Mouse (Mus musculus) cerebellum, adult 2 months (tissue): ENCODE measurements around the gene Pla2g10.
"Not testable (repeated sequence)": the region's sequence is repeated elsewhere in the genome, so short reads cannot be mapped to it uniquely, and the experiment has no call there.

Source experiments
- CTCF ChIP-seq: fragments of 200-500 bp; IDR thresholded peaks from 2 replicates; pipeline ENCODE4 v1.5.1; 2011; ENCODE audit warnings: low read depth, mild to moderate bottlenecking, control low read depth, low read length, moderate library complexity, borderline replicate concordance; ENCODE audit not compliant: insufficient read depth
- POLR2A ChIP-seq: fragments of 200-500 bp; IDR thresholded peaks from 2 replicates; pipeline ENCODE4 v1.6.1; 2011; ENCODE audit warnings: low read length, control low read depth, borderline replicate concordance; ENCODE audit not compliant: insufficient read depth

DNA sequence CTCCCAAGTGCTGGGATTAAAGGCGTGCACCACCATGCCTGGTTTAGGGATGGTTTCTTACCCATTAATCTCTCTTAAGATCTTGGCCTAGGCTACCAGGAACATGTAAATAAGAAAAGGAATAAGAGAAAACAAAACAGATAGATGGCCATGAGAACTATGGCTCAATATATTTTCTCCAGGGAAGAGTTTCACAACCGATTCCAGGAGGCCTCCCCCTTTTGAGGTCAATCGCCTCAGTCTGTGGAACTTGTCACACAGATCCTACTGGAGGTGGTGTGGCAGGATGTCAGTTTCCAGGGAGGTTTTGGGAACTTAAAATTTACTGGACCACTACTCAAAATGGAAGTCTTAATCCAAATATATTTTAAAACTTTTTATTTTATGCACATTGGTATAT lies 43.9 kb upstream of the Pla2g10 start:
- not testable (repeated sequence) for TF ChIP-seq CTCF, POLR2A
